Mouse (Mus musculus) urinary bladder, postnatal 10 days (tissue): ENCODE data around the gene Usp15.

Source experiments
- DNase-seq: peaks from one replicate; pipeline ENCODE4 v3.0.0; 2022; ENCODE audit warnings: low spot score

Gene Usp15

DNA sequence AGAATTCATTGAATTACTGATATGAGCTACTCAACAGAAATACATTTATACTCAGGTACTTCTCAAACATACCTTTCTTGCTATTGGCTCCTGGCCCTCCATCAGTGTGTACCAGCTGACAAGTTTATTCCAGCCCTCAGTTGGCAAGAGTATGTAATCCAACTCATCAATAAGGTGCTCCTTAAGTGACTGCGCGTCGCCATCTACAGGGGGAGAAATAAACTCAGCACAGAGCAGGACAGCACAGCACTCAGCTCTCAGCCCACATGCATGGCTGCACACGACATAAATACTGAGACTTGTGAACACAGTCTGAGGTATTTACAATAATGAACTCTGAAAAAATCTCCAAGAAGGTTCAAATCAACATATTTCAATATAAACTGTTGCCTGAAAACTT lies 21.0 kb downstream of the Usp15 start:
- DNase-seq: no peak

GRCm38 (mm10) chr10:123170898-123171297 lies 25.9 kb downstream of the Usp15 start:
- no peak for DNase-seq

GRCm38 (mm10) chr10:123165542-123165941 lies 31.3 kb downstream of the Usp15 start:
- no peak for DNase-seq

DNA sequence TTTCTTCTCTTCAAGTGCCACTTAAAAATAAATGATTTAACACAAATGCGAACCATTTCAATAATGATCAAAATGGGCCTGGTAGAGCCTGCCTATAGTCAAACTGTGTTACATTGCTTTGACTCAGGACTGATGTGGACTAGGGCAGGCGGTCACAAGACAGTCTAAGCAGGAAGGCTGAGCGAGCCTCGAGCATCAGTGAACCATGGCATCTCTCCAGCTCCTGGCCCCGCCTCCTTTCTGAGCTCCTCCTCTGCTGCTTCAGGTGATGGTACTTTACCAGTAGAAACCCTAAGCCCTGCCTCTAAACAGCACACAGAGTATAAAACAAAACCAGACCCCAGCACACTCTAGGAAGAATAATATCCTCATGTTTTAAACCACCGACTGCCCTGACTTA lies 36.3 kb downstream of the Usp15 start:
- DNase-seq: no peak

- no peak for DNase-seq
Measured at GRCm38 (mm10) chr10:123159316-123159715, 37.5 kb downstream of the Usp15 start.

- no peak for DNase-seq
Measured at GRCm38 (mm10) chr10:123156392-123156791, 40.4 kb downstream of the Usp15 start.

GRCm38 (mm10) chr10:123155764-123156163 lies 41.0 kb downstream of the Usp15 start:
- DNase-seq: no peak

DNA sequence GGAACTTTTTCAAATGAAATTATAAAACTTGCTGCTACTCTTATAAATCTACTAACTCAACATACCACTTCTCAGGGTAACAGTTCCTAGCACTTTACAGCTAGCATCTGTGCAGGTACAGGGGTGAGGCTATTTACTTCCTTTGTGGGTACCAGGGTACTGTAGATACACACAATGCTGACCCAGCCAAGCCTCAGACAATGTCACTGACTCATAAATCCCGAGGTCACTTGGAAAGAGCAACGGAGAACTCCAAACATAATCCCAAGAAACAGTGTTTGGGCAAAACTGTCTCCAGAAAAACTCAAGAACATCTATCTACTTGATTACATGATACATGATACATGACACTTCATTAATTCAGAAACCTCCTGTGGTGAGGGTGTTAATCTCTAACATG lies 43.5 kb downstream of the Usp15 start:
- no peak for DNase-seq

GRCm38 (mm10) chr10:123148025-123148814 lies 48.6 kb downstream of the Usp15 start:
- DNase-seq: no peak

DNA sequence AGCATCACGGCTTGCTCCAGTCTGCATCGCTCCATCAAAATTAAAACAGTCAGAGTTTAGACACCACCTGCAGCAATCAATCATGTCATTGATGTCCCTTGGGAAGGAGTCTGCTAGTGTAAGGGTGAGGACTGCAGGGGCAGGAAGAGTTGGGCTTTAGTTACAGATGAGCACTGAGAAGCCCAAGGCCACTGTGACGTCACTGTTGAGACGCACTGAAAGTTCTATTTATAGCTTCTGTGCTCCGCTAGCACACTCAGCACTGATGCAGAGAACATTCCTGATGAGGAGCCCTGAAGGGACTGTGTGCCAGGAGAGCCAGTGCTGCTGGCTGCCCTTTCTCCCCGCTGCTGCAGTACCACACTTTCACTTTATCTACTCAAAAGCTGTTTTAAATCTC lies 49.6 kb downstream of the Usp15 start:
- no peak for DNase-seq

DNA sequence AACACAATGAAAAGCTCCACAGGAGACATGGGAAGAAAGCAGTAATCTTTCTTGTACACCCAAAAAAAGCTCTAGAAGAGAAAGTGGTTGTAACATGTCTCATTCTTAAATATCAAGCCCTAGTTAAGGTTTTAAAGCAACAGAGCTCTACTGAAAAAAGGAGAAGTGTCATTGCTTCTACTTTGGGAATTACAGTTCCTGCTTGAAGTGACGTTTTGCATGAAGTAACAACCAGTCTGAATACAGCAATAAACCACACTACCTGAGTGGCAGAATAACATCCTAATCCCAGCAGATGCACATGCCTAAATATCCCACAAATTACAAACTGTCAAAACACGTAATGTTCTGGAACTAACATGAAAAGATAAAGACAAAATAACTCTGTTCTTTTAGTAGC lies 50.4 kb downstream of the Usp15 start:
- no peak for DNase-seq

DNA sequence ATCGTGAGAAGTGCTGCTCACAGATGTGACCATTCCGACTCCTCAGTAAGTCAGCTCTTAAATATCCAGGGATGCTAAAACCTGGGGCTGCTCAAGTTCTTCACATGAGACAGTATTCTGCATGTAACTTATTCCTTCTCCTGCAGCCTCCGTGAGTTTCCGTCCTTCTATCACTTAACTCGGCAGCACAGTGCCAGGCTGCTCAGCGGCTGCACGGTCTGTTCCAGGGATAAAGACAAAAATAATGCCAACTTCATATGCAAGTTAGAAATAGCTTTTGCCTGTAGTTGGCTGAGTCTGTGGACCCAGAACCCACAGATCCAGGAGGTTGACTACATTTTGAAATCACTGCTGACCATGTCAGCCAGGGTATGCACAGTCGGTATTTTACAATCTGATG lies 52.5 kb downstream of the Usp15 start:
- DNase-seq: no peak

DNA sequence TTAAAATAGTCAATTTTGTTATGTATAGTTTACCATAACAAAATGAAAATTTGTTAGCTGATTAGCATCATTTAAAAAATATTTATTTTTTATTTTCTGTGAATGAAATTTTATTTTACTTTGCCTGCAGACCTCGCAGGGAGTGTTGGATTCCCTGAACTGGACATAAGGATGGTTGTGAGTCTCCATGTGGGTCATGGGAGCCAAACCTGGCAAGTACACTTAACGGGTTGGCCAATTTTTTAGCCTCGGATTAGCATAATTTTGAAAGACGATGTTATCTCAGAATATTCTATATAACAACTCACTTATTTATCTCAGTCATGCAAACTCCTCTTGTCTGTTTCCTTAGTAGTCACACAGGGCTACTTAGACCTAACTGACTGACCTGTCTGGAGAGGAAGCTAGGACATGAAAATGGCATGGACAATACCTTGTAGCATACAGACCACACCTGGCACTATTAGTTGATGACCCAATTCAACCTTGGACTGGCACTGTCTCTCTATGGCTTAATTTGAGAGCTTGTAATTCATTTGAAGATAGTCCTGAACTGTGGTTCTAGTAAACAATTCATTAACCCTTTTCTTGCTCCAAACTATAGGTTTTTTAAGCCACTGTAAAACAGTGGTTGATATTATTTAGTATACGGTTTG lies 54.3 kb downstream of the Usp15 start:
- DNase-seq: no peak

DNA sequence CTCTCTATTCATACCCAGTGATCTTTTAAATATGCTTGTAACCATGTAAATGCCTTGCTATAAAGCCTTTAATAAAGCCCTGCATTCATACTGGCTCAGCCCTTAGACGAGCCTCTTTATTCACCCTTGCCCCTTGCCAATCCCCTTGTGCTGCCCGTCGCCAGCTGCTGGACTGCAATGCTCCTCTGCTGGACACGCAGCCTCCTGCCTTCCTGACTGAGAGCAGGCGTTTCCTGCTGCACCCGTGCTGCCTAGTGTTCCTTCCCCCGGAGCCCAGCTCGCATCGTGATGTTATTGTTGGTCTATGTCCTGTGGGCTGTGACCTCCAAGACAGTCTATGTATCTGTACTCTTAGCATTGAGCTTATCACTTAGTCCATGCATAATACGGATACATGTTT lies 61.0 kb downstream of the Usp15 start:
- no peak for DNase-seq

DNA sequence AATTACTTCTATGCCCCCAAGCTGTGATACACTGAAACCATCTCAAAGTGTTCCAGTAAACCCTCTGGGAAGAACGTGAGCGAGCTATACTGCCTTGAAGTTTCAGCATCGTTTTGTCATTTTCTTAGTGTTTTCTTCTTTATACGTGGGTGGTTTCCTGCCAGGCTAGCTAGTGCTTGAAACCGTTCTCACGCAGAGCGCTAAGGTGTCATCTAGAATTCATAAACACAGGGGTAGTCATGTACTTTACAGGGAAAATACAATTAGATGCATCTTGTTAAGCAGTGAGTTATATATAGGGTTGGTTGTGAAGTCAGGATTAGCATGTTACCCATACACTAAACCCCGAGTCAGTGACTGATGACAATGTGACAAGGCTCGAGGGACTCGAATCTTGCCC lies 65.3 kb downstream of the Usp15 start:
- DNase-seq: no peak

DNA sequence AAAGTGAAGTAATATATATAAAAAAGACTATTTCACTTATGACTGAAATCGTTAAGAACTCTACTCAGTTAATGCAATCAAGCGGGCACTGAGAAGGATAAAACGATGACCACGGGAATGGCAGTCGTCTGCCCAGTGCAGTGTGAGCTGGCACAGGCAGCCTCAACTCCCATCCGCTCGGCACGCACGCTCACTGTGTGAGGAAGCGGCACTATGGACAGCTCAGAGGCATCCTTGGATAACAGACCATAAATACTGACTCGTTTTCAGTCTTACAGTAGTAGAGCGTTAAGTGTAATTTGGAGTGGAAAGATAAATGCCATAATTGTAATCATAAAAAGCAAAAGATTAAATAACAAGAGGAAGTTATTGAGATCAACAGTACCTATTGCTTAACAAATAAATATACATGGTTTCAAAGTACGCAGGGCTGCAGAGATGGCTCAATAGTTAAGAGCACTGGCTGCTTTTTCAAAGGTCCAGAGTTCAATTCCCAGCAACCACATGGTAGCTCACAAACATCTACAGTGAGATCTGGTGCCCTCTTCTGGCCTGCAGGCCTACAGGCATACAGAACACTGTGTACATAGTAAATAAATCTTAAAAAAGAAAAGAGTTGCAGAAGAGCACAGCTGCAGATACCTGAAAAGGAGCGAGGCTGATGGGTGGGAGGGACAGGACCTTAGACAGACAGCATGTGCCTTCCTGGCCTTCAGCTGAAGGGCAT lies 76.0 kb downstream of the Usp15 start:
- no peak for DNase-seq

- DNase-seq: no peak
Measured at GRCm38 (mm10) chr10:123116861-123117260, 79.9 kb downstream of the Usp15 start.

DNA sequence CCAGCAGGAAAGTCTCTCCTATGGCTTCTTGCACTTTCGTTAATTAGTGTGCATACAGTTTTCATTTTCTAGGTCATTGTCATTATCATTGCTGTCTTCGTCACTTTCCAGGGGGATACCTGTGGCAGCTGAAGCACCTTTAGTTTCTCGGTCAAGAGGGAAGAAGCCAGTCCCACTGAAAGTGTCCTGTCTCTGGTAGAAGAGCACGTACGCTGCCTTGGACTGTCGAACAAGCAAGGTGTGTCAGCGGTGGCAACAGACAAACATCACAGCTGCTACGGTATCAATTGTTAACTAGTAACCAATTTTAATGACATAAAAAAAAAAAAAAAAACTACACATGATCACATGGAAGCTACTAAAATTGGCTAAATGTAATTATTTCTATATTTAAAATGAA lies 83.3 kb downstream of the Usp15 start:
- DNase-seq: no peak

- no peak for DNase-seq
Measured at GRCm38 (mm10) chr10:123112787-123113168, 84.0 kb downstream of the Usp15 start.

GRCm38 (mm10) chr10:123112056-123112786 lies 84.6 kb downstream of the Usp15 start:
- DNase-seq: no peak

DNA sequence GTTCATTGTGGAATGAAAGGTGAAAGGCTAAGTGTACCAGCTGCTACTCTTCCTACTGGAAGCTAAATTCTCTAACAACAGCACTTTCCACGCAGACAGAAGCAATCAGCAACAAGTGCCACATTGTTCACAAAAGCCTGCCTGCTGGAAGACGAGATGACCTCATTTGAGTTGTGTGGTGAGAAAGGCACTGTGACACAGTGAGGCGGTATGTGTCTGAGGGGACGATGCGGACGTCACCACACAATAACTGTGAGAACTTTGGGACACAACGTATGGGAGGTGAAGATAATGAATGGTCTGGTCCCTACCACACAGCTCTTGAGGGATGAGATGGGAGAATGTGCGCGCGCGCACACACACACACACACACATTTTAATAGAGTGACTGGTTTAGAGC lies 86.2 kb downstream of the Usp15 start:
- no peak for DNase-seq

- DNase-seq: no peak
Measured at GRCm38 (mm10) chr10:123108527-123108926, 88.3 kb downstream of the Usp15 start.

DNA sequence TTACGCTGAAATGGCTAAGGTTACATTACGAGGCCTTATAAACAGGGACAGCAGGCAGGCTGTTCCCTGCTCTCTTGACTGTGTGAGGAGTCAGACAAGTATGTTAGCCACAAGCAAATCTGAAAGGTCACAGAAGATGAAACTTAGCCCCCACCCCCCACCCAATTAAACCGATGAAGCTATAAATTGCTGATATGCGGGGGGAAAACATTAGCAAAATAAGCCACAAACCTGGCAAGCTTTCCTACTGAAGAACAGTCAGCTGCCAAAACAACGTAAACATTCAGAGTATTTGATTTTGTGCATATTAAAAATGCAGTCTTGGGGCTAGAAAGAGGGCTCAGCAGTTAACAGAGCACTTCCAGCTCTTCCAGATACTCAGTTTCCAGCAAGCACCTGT lies 88.7 kb downstream of the Usp15 start:
- no peak for DNase-seq
